Mouse (Mus musculus): ENCODE results near the gene Eef1akmt4. TPM values are rescaled to one million over a fixed set of nuclear protein-coding genes. Genes with fewer than 3 reads are reported as not detected.
"Not testable (repeated sequence)": the region's sequence is repeated elsewhere in the genome, so short reads cannot be mapped to it uniquely, and the experiment has no call there.

Gene Eef1akmt4
- total RNA-seq, 2 experiments from 2014 or later = 1.7 to 3.6 TPM

GRCm38 (mm10) chr16:20621991-20622685 is 10.7 kb downstream of the Eef1akmt4 start:
- DNase-seq (ENCODE audit: low spot score in 2 of 2) = peak; percentile 67 to 72

GRCm38 (mm10) chr16:20623211-20623610 is 11.8 kb downstream of the Eef1akmt4 start:
- no peak for DNase-seq (ENCODE audit: low spot score in 2 of 2)

GRCm38 (mm10) chr16:20628871-20629391 is 17.5 kb downstream of the Eef1akmt4 start:
- peak in 1 of 2 experiments; percentile 64 for DNase-seq (ENCODE audit: low spot score in 2 of 2)

- DNase-seq (ENCODE audit: low spot score in 2 of 2) = no peak
Observed at GRCm38 (mm10) chr16:20629731-20630634, 18.6 kb downstream of the Eef1akmt4 start, which contains the start of gene Ece2. Gene Ece2 (plus strand): TSS chr16:20629828.

GRCm38 (mm10) chr16:20637410-20637809 is 26.0 kb downstream of the Eef1akmt4 start:
- DNase-seq (ENCODE audit: low spot score in 2 of 2) = no peak

GRCm38 (mm10) chr16:20638367-20638766 is 27.0 kb downstream of the Eef1akmt4 start:
- DNase-seq (ENCODE audit: low spot score in 2 of 2) = peak; percentile 65 to 87

GRCm38 (mm10) chr16:20642161-20642560 is 30.8 kb downstream of the Eef1akmt4 start:
- peak; percentile 76 to 85 for DNase-seq (ENCODE audit: low spot score in 2 of 2)

- DNase-seq (ENCODE audit: low spot score in 2 of 2) = no peak
Observed at GRCm38 (mm10) chr16:20643911-20644310, 32.5 kb downstream of the Eef1akmt4 start.

- peak; percentile 95 to 97 for DNase-seq (ENCODE audit: low spot score in 2 of 2)
Observed at GRCm38 (mm10) chr16:20651076-20651946, 39.9 kb downstream of the Eef1akmt4 start, which contains the start of gene Psmd2. Gene Psmd2 (plus strand): TSS chr16:20651652.

- DNase-seq (ENCODE audit: low spot score in 2 of 2) = no peak
Observed at GRCm38 (mm10) chr16:20651947-20652310, 40.5 kb downstream of the Eef1akmt4 start.

- DNase-seq (ENCODE audit: low spot score in 2 of 2) = no peak
Observed at GRCm38 (mm10) chr16:20653315-20653714, 41.9 kb downstream of the Eef1akmt4 start.

- no peak for DNase-seq (ENCODE audit: low spot score in 2 of 2)
Observed at GRCm38 (mm10) chr16:20657661-20658060, 46.3 kb downstream of the Eef1akmt4 start.

- not testable (repeated sequence) for DNase-seq (ENCODE audit: low spot score in 2 of 2)
Observed at GRCm38 (mm10) chr16:20668013-20668412, 56.6 kb downstream of the Eef1akmt4 start, which contains the start of gene Eif4g1. Gene Eif4g1 (plus strand): TSS chr16:20668313.

Small RNA genes within 50 kb of the gene (microRNA-seq; reads per million reads assigned to microRNA genes)
- gene Mir1224 = 254 to 395 reads per million in 2 experiments

Other genes with a start within 250 kb of the Eef1akmt4 start
- 100 to 1,000 TPM; 175 to 193 TPM for gene Abcc5, start 185.2 kb upstream of the Eef1akmt4 start, total RNA-seq (2021)
- gene Eif2b5, start 112.8 kb upstream of the Eef1akmt4 start, total RNA-seq (2021) = 10 to 100 TPM; 51.7 to 54.1 TPM
- 10 to 100 TPM; 77.2 to 78.9 TPM for gene Dvl3, start 94.6 kb upstream of the Eef1akmt4 start, total RNA-seq (2021)
- gene Ap2m1, start 76.1 kb upstream of the Eef1akmt4 start, total RNA-seq (2021) = 100 to 1,000 TPM; 893 to 941 TPM
- gene Abcf3, start 63.0 kb upstream of the Eef1akmt4 start, total RNA-seq (2021) = 10 to 100 TPM; 82.8 to 87.9 TPM
- 10 to 100 TPM; 30.8 to 43.6 TPM for gene Vwa5b2, start 22.1 kb upstream of the Eef1akmt4 start, total RNA-seq (2021)
- not detected for gene Gm49333, start within 50 bp of the Eef1akmt4 start, total RNA-seq (2021)
- gene Alg3, start 142 bp downstream of the Eef1akmt4 start, total RNA-seq (2021) = 10 to 100 TPM; 12.3 to 14.1 TPM
- gene Camk2n2, start 9.7 kb downstream of the Eef1akmt4 start, total RNA-seq (2021) = 100 to 1,000 TPM; 118 to 125 TPM
- 10 to 100 TPM; 27.2 to 30.8 TPM for gene Ece2, start 18.2 kb downstream of the Eef1akmt4 start, total RNA-seq (2021)
- gene Psmd2, start 40.1 kb downstream of the Eef1akmt4 start, total RNA-seq (2021) = 100 to 1,000 TPM; 239 to 245 TPM
- gene Eif4g1, start 56.7 kb downstream of the Eef1akmt4 start, total RNA-seq (2021) = 100 to 1,000 TPM; 336 to 340 TPM
- 100 to 1,000 TPM; 432 to 446 TPM for gene Fam131a, start 81.6 kb downstream of the Eef1akmt4 start, total RNA-seq (2021)
- 10 to 100 TPM; 22.4 to 25.7 TPM for gene Polr2h, start 106.1 kb downstream of the Eef1akmt4 start, total RNA-seq (2021)
- gene Clcn2, start 106.2 kb downstream of the Eef1akmt4 start, total RNA-seq (2021) = 10 to 100 TPM; 49.9 to 60.4 TPM
- gene Chrd, start 121.5 kb downstream of the Eef1akmt4 start, total RNA-seq (2021) = 10 to 100 TPM; 36.4 to 45.8 TPM
- gene Thpo, start 122.9 kb downstream of the Eef1akmt4 start, total RNA-seq (2021) = 1 to 10 TPM; 5.0 to 5.9 TPM